Mouse (Mus musculus) right cerebral cortex, postnatal 14 days (tissue): ENCODE measurements around the gene Krtap19-3.

Experiments
- DNase-seq: peaks from one replicate; pipeline ENCODE4 v3.0.0; 2022

Gene Krtap19-3

DNA sequence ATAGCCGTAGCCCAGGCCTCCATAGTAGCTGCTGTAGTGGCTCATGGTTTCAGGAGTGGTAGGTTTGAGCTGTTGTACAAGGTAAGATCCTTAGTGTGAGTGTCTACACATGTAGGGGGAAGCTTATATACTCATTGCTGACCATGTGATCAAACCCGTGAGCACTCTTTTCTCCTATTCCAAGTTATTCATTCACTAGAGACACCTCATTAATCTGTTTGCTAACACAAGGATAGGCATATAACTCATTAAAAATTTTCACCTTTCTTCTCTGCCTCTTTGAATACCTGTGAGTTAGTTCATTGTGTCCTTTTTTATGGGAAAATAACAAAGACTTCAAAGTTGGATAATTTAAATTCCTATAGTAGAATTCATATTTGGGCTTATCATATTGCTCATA is at the start of gene Krtap19-3:
Krtap19-3 (minus strand) TSS at position 101 of the 400 bp plus-strand sequence.
- DNase-seq, result no peak

DNA sequence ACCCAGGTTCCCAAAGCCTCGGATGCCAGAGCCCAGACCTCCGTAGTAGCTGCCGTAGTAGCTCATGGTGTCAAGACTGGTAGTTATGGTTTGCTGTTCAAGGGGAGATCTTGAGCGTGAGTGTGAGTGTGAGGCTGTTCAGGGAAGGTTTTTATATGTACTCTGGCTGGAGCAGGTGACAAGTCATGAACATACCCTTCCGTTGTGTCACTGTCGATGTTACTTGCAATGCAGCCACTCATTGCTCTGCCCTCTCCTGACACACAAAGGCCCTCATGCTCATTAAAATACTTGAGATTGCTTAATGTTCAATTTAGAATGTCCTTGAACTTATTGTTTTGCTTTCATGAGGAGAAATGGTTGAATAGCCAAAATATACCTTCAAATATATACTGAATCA is 18.5 kb upstream of the Krtap19-3 start, which contains the start of gene Krtap19-5:
Krtap19-5 (minus strand) TSS at position 101 of the 400 bp plus-strand sequence.
- DNase-seq, result no peak

GRCm38 (mm10) chr16:88886870-88887269 is 9.0 kb upstream of the Krtap19-3 start:
- DNase-seq, result no peak

- no peak for DNase-seq
Observed at GRCm38 (mm10) chr16:88884989-88885388, 7.2 kb upstream of the Krtap19-3 start, which contains the start of gene Krtap19-4. TSS of gene Krtap19-4 (minus strand) at chr16:88885089.

GRCm38 (mm10) chr16:88874169-88874568 is 3.7 kb downstream of the Krtap19-3 start, which contains the start of gene Krtap19-2:
TSS of gene Krtap19-2 (minus strand) at chr16:88874269.
- no peak for DNase-seq

GRCm38 (mm10) chr16:88869311-88869710 is 8.5 kb downstream of the Krtap19-3 start, which contains the start of gene Krtap19-1:
TSS of gene Krtap19-1 (minus strand) at chr16:88869411.
- DNase-seq, result no peak

DNA sequence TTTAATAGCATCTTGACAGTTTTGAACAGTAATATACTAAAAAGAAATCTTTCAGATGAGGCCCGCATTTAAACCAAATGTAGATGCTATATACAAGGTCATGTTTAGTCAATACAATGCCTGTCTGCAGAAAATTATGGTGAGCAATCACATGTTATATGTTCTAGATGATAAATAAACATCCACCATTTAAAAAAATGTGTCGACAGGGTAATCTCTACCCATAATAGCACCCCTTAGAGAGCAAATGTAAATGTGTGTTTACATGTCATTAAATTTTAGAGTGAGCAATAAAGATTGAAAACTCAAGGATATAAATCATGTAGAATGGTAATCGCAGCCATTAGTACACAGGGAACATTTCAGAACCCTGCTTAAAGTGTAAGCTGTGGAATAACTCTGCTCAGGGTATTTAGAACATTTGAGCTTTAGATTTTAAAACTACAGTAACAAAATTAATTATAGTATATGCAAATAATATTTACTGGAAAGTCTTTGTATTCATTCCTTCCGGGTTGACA is 12.9 kb downstream of the Krtap19-3 start:
- no peak for DNase-seq

- DNase-seq, result no peak
Observed at GRCm38 (mm10) chr16:88851450-88851849, 26.4 kb downstream of the Krtap19-3 start.

- DNase-seq, result no peak
Observed at GRCm38 (mm10) chr16:88848558-88848957, 29.3 kb downstream of the Krtap19-3 start.

DNA sequence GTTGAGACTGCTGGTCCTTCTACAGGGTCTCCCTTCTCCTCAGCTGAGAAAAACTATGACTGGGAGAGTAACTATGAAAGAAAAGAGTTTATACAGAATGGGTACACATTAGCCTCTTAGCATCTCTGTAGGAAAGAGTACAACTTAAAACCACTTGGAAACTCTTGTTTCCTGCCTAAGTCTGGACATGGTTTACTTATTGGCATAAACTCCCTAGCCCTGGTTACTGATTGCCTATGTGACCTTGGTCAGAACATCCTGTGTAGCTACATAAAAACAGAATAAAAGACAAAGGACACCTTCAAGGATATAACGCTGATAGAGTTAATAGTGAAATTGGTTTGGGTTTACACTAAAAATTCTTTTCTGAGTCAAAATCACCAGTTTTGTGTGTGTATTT is 30.5 kb downstream of the Krtap19-3 start:
- no peak for DNase-seq
